Mouse (Mus musculus) naive thymus-derived CD4-positive, alpha-beta T cell, adult 5 months (primary cell): ENCODE measurements around the gene Magea3. TPM values are rescaled to one million over a fixed set of nuclear protein-coding genes. Genes with fewer than 3 reads are reported as not detected.

Experiments
- polyA plus RNA-seq: library from polyadenylated mRNA; unstranded; fragments of 100-300 nt; shearing (Covaris generic); gene quantifications from one replicate; pipeline ENCODE4 v1.2.1, GENCODE M21; 2017

Magea3 gene
- polyA plus RNA-seq = not detected

GRCm38 (mm10) chrX:154949405-154949804 is at the start of gene Magea3:
TSS of gene Magea3 (minus strand) at chrX:154949505.

DNA sequence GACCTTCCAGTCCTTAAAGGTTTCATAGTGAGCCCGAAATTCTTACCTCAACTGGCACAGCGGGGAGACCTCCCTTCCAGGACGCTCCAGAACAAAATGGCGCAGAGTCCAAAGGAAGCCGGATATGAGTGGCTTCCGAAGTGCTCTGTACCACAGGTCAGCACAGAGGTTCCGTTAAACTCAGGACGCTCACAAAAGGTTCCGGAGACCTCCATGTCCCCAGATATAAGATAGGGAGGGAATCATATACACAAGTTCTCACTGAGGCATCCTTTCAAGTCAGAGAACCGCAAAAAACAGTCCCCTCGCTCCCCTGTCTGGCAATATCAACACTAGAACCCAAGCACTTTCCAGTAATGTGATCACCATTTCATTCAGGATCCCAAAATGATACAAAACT is 46.4 kb upstream of the Magea3 start, which contains the start of gene Magea8:
TSS of gene Magea8 (minus strand) at position 101 of the 400 bp plus-strand sequence.

GRCm38 (mm10) chrX:154935887-154936286 is 13.4 kb downstream of the Magea3 start, which contains the start of gene Magea6:
TSS of gene Magea6 (minus strand) at chrX:154935987.

Other genes with a start within 250 kb of the Magea3 start
- gene Cldn34b1, start 59.2 kb downstream of the Magea3 start, polyA plus RNA-seq = not detected
- not detected for gene Magea6, start 13.5 kb downstream of the Magea3 start, polyA plus RNA-seq
- gene Magea8, start 46.3 kb upstream of the Magea3 start, polyA plus RNA-seq = not detected
- gene Magea5, start 113.6 kb upstream of the Magea3 start, polyA plus RNA-seq = not detected
- gene Magea1, start 140.3 kb upstream of the Magea3 start, polyA plus RNA-seq = not detected
- gene Magea2, start 144.2 kb upstream of the Magea3 start, polyA plus RNA-seq = not detected
- gene Cldn34b2, start 178.9 kb upstream of the Magea3 start, polyA plus RNA-seq = not detected